Mouse (Mus musculus) small intestine, adult 2 months (tissue): ENCODE measurements around the gene Eri3.

ENCODE experiments used
- CTCF ChIP-seq: fragments of 200-500 bp; IDR thresholded peaks from 2 replicates; pipeline ENCODE4 v1.5.1; 2012; ENCODE audit warnings: low read depth, mild to moderate bottlenecking, control low read depth, inconsistent platforms, low read length, moderate library complexity, mixed read lengths; ENCODE audit not compliant: insufficient replicate concordance, insufficient read length; ENCODE audit errors: extremely low read depth
- POLR2A ChIP-seq: fragments of 200-500 bp; IDR thresholded peaks from 2 replicates; pipeline ENCODE4 v1.6.1; 2012; ENCODE audit warnings: low read depth, mild to moderate bottlenecking, control low read depth, inconsistent platforms, low read length, moderate library complexity

DNA sequence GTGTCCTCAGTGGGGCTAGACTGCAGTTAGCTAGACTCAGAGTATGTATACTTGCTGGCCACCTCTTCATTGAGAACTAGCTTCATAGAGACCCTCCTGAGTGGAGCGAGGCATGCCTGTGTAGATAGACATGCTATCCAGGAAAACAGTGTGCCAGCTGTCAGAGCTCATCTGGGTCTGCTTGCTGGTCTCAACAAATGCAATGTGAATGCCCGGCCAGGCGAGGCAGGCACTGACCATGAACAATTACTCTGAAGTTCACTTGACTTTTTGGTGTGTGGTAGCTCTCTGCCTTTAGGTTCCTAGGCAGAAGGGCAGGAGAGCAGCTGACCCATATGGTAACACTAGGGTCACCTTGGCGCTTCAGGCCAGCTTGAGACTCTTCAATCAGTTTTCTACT, 66.4 kb downstream of the Eri3 start:
- TF ChIP-seq POLR2A, result no peak
- no peak for TF ChIP-seq CTCF
